Mouse (Mus musculus): ENCODE results near the gene Plxdc1. TPM values are rescaled to one million over a fixed set of nuclear protein-coding genes. Genes with fewer than 3 reads are reported as not detected.
A peak's percentile ranks its signal among the peaks of the same experiment; 100 is the strongest.

Gene Plxdc1
- polyA plus RNA-seq, 1 experiment from 2014 or later = 2.0 TPM

GRCm38 (mm10) chr11:97978392-97978791 lies 7.9 kb downstream of the Plxdc1 start:
- H3K9me3 ChIP-seq (ENCODE audit: control insufficient read depth, low read length) = no peaks in the 10 kb centered on the region
- no peak overlapping the region for H3K27ac ChIP-seq (replicated peaks; ENCODE audit: low read depth, low read length)
- no peak for ATAC-seq (ENCODE audit: low read depth)
- H3K4me3 ChIP-seq (ENCODE audit: low read depth, low read length) = no peak overlapping the region
- 86% methylated on average over 13 of the region's 13 CpGs for WGBS
- no peaks in the 10 kb centered on the region for H3K27me3 ChIP-seq (replicated peaks; ENCODE audit: control insufficient read depth, insufficient read depth, low read length)
- H3K36me3 ChIP-seq (ENCODE audit: control insufficient read depth, insufficient read depth, low read length) = no peaks in the 10 kb centered on the region
- no peak for DNase-seq (ENCODE audit: low spot score)
- no peak overlapping the region for H3K9ac ChIP-seq (ENCODE audit: low read depth, low read length)
- H3K4me2 ChIP-seq (ENCODE audit: low read depth, low read length) = no peak overlapping the region
- H3K4me1 ChIP-seq (ENCODE audit: control insufficient read depth, insufficient read depth, low read length) = peaks cover 8% of the 10 kb centered on the region; the same call in 1 of the 2 replicates

GRCm38 (mm10) chr11:97977797-97978196 lies 8.4 kb downstream of the Plxdc1 start:
- Histone ChIP-seq H3K9me3 (ENCODE audit: control insufficient read depth, low read length) (no peaks in the 10 kb centered on the region), H3K4me2 (ENCODE audit: low read depth, low read length) (no peak overlapping the region), H3K36me3 (ENCODE audit: control insufficient read depth, insufficient read depth, low read length) (no peaks in the 10 kb centered on the region), H3K4me3 (ENCODE audit: low read depth, low read length) (no peak overlapping the region), H3K27ac (replicated peaks; ENCODE audit: low read depth, low read length) (no peak overlapping the region), H3K4me1 (ENCODE audit: control insufficient read depth, insufficient read depth, low read length) (peaks cover 8% of the 10 kb centered on the region; the same call in 1 of the 2 replicates), H3K27me3 (replicated peaks; ENCODE audit: control insufficient read depth, insufficient read depth, low read length) (no peaks in the 10 kb centered on the region), H3K9ac (ENCODE audit: low read depth, low read length) (no peak overlapping the region)
- WGBS = 81% methylated on average over 5 of the region's 5 CpGs
- ATAC-seq (ENCODE audit: low read depth) = no peak
- DNase-seq (ENCODE audit: low spot score) = no peak

- H3K4me2 ChIP-seq (ENCODE audit: low read depth, low read length) = no peak overlapping the region
- no peaks in the 10 kb centered on the region for H3K9me3 ChIP-seq (ENCODE audit: control insufficient read depth, low read length)
- H3K27ac ChIP-seq (replicated peaks; ENCODE audit: low read depth, low read length) = no peak overlapping the region
- no peaks in the 10 kb centered on the region for H3K27me3 ChIP-seq (replicated peaks; ENCODE audit: control insufficient read depth, insufficient read depth, low read length)
- no peak for ATAC-seq (ENCODE audit: low read depth)
- H3K9ac ChIP-seq (ENCODE audit: low read depth, low read length) = no peak overlapping the region
- H3K4me1 ChIP-seq (ENCODE audit: control insufficient read depth, insufficient read depth, low read length) = 0 out of 2 replicates have a peak, but pooled peaks cover 1% of the 10 kb centered on the region
- no peak for DNase-seq (ENCODE audit: low spot score)
- H3K36me3 ChIP-seq (ENCODE audit: control insufficient read depth, insufficient read depth, low read length) = no peaks in the 10 kb centered on the region
- 77% methylated on average over 5 of the region's 5 CpGs for WGBS
- no peak overlapping the region for H3K4me3 ChIP-seq (ENCODE audit: low read depth, low read length)
Observed at GRCm38 (mm10) chr11:97974746-97975145, 11.5 kb downstream of the Plxdc1 start.

- Histone ChIP-seq H3K9ac (ENCODE audit: low read depth, low read length) (no peak overlapping the region), H3K9me3 (ENCODE audit: control insufficient read depth, low read length) (no peaks in the 10 kb centered on the region), H3K4me2 (ENCODE audit: low read depth, low read length) (no peak overlapping the region), H3K36me3 (ENCODE audit: control insufficient read depth, insufficient read depth, low read length) (no peaks in the 10 kb centered on the region), H3K4me1 (ENCODE audit: control insufficient read depth, insufficient read depth, low read length) (no peaks in the 10 kb centered on the region), H3K4me3 (ENCODE audit: low read depth, low read length) (no peak overlapping the region), H3K27ac (replicated peaks; ENCODE audit: low read depth, low read length) (no peak overlapping the region), H3K27me3 (replicated peaks; ENCODE audit: control insufficient read depth, insufficient read depth, low read length) (no peaks in the 10 kb centered on the region)
- no peak for ATAC-seq (ENCODE audit: low read depth)
- DNase-seq (ENCODE audit: low spot score) = no peak
- WGBS = 87% methylated on average over 5 of the region's 5 CpGs
Observed at GRCm38 (mm10) chr11:97974141-97974540, 12.1 kb downstream of the Plxdc1 start.

- DNase-seq (ENCODE audit: low spot score) (no peak), ATAC-seq (ENCODE audit: low read depth) (no peak)
- Histone ChIP-seq H3K27ac (replicated peaks; ENCODE audit: low read depth, low read length) (no peak overlapping the region), H3K4me2 (ENCODE audit: low read depth, low read length) (no peak overlapping the region), H3K27me3 (replicated peaks; ENCODE audit: control insufficient read depth, insufficient read depth, low read length) (no peaks in the 10 kb centered on the region; the same call in 1 of the 2 replicates), H3K4me3 (ENCODE audit: low read depth, low read length) (no peak overlapping the region), H3K9ac (ENCODE audit: low read depth, low read length) (no peak overlapping the region), H3K9me3 (ENCODE audit: control insufficient read depth, low read length) (no peaks in the 10 kb centered on the region), H3K4me1 (ENCODE audit: control insufficient read depth, insufficient read depth, low read length) (no peaks in the 10 kb centered on the region), H3K36me3 (ENCODE audit: control insufficient read depth, insufficient read depth, low read length) (no peaks in the 10 kb centered on the region)
- 78% methylated on average over 2 of the region's 2 CpGs for WGBS
Observed at GRCm38 (mm10) chr11:97972434-97972833, 13.8 kb downstream of the Plxdc1 start.

- peak; percentile 50; the same call in 1 of the 2 replicates for ATAC-seq (ENCODE audit: low read depth)
- 13% methylated on average over 6 of the region's 7 CpGs for WGBS
- no peaks in the 10 kb centered on the region for H3K36me3 ChIP-seq (ENCODE audit: control insufficient read depth, insufficient read depth, low read length)
Observed at GRCm38 (mm10) chr11:97971232-97971631, 15.0 kb downstream of the Plxdc1 start.

GRCm38 (mm10) chr11:97970771-97971170 lies 15.5 kb downstream of the Plxdc1 start:
- Histone ChIP-seq H3K36me3 (ENCODE audit: control insufficient read depth, insufficient read depth, low read length) (no peaks in the 10 kb centered on the region), H3K9ac (ENCODE audit: low read depth, low read length) (no peak overlapping the region), H3K27ac (replicated peaks; ENCODE audit: low read depth, low read length) (no peak overlapping the region), H3K4me1 (ENCODE audit: control insufficient read depth, insufficient read depth, low read length) (no peaks in the 10 kb centered on the region), H3K27me3 (replicated peaks; ENCODE audit: control insufficient read depth, insufficient read depth, low read length) (no peaks in the 10 kb centered on the region; the same call in 1 of the 2 replicates), H3K4me3 (ENCODE audit: low read depth, low read length) (no peak overlapping the region), H3K4me2 (ENCODE audit: low read depth, low read length) (no peak overlapping the region), H3K9me3 (ENCODE audit: control insufficient read depth, low read length) (no peaks in the 10 kb centered on the region)
- WGBS = 84% methylated on average over 7 of the region's 7 CpGs
- DNase-seq (ENCODE audit: low spot score) (no peak), ATAC-seq (ENCODE audit: low read depth) (no peak)

More at GRCm38 (mm10) chr11:97971232-97971631, 15.0 kb downstream of the Plxdc1 start:
- Histone ChIP-seq H3K4me3 (ENCODE audit: low read depth, low read length) (no peak overlapping the region), H3K27me3 (replicated peaks; ENCODE audit: control insufficient read depth, insufficient read depth, low read length) (no peaks in the 10 kb centered on the region; the same call in 1 of the 2 replicates), H3K4me1 (ENCODE audit: control insufficient read depth, insufficient read depth, low read length) (no peaks in the 10 kb centered on the region), H3K9me3 (ENCODE audit: control insufficient read depth, low read length) (no peaks in the 10 kb centered on the region), H3K4me2 (ENCODE audit: low read depth, low read length) (no peak overlapping the region), H3K9ac (ENCODE audit: low read depth, low read length) (no peak overlapping the region), H3K27ac (replicated peaks; ENCODE audit: low read depth, low read length) (no peak overlapping the region)
- peak; percentile 81 for DNase-seq (ENCODE audit: low spot score)

GRCm38 (mm10) chr11:97968385-97968784 lies 17.9 kb downstream of the Plxdc1 start:
- H3K27ac ChIP-seq (replicated peaks; ENCODE audit: low read depth, low read length) = no peak overlapping the region
- H3K27me3 ChIP-seq (replicated peaks; ENCODE audit: control insufficient read depth, insufficient read depth, low read length) = no peaks in the 10 kb centered on the region; the same call in 1 of the 2 replicates
- no peak overlapping the region for H3K4me2 ChIP-seq (ENCODE audit: low read depth, low read length)
- ATAC-seq (ENCODE audit: low read depth) = no peak
- H3K4me3 ChIP-seq (ENCODE audit: low read depth, low read length) = no peak overlapping the region
- DNase-seq (ENCODE audit: low spot score) = no peak
- H3K4me1 ChIP-seq (ENCODE audit: control insufficient read depth, insufficient read depth, low read length) = no peaks in the 10 kb centered on the region
- 72% methylated on average over 5 of the region's 5 CpGs for WGBS
- H3K36me3 ChIP-seq (ENCODE audit: control insufficient read depth, insufficient read depth, low read length) = no peaks in the 10 kb centered on the region
- no peak overlapping the region for H3K9ac ChIP-seq (ENCODE audit: low read depth, low read length)
- H3K9me3 ChIP-seq (ENCODE audit: control insufficient read depth, low read length) = no peaks in the 10 kb centered on the region

- Histone ChIP-seq H3K27me3 (replicated peaks; ENCODE audit: control insufficient read depth, insufficient read depth, low read length) (no peaks in the 10 kb centered on the region; the same call in 1 of the 2 replicates), H3K4me2 (ENCODE audit: low read depth, low read length) (no peak overlapping the region), H3K36me3 (ENCODE audit: control insufficient read depth, insufficient read depth, low read length) (no peaks in the 10 kb centered on the region), H3K4me1 (ENCODE audit: control insufficient read depth, insufficient read depth, low read length) (no peaks in the 10 kb centered on the region), H3K9ac (ENCODE audit: low read depth, low read length) (no peak overlapping the region), H3K27ac (replicated peaks; ENCODE audit: low read depth, low read length) (no peak overlapping the region), H3K4me3 (ENCODE audit: low read depth, low read length) (no peak overlapping the region), H3K9me3 (ENCODE audit: control insufficient read depth, low read length) (no peaks in the 10 kb centered on the region)
- WGBS = 28% methylated on average over 2 of the region's 2 CpGs
- peak; percentile 33; the same call in 1 of the 2 replicates for ATAC-seq (ENCODE audit: low read depth)
- peak; percentile 54 for DNase-seq (ENCODE audit: low spot score)
Observed at GRCm38 (mm10) chr11:97967114-97967513, 19.1 kb downstream of the Plxdc1 start.

Measured in embryonic facial prominence, embryonic 14.5 days (tissue).